ENCODE assay signal across 15 mouse cellular contexts in genomic region chr8:60055063-60055462, GRCm38 (mm10).
"Had no signal": no experiment of that assay in that cellular context is flagged by ENCODE, and none has a peak within 500 bp of the region (broad histone marks: within the 10 kb centered on the region; RNA-seq: fewer than 3 reads in every experiment).

No protein-coding gene starts in this region.

- ATAC-seq: midbrain, embryonic 13.5 days; midbrain, embryonic 15.5 days had no signal

- H3K27ac ChIP-seq: liver, embryonic 14.5 days; macrophage; midbrain, embryonic 13.5 days; midbrain, embryonic 15.5 days; neural tube, embryonic 12.5 days; stomach, embryonic 15.5 days; stomach, postnatal 0 days had no signal

- DNase-seq: lung, adult 18-20 months; lung, embryonic 14.5 days; lung, postnatal 10 days; right cerebral cortex, postnatal 25 days; thymus, adult 18-20 months; thymus, postnatal 14 days; thymus, postnatal 4 days had no signal

- H3K4me3 ChIP-seq: megakaryocyte, embryonic 14.5 days; midbrain, embryonic 13.5 days; midbrain, embryonic 15.5 days; neural tube, embryonic 12.5 days; stomach, embryonic 15.5 days had no signal

- H3K4me1 ChIP-seq: megakaryocyte, embryonic 14.5 days; midbrain, embryonic 13.5 days; midbrain, embryonic 15.5 days; neural tube, embryonic 12.5 days; stomach, embryonic 15.5 days had no signal
